11 mouse cellular contexts compared by ENCODE assay signal in genomic region chr10:127671276-127671675, GRCm38 (mm10). TPM values are rescaled to one million over a fixed set of nuclear protein-coding genes. Genes with fewer than 3 reads are reported as not detected.
DNase-seq lines count a peak whose midpoint lies in the region; ATAC-seq and TF ChIP-seq lines count a peak whose summit lies in the region.
"Had no signal": no experiment of that assay in that cellular context is flagged by ENCODE, and none has a peak within 500 bp of the region (broad histone marks: within the 10 kb centered on the region; RNA-seq: fewer than 3 reads in every experiment).

No protein-coding gene starts in this region.

- no peaks in the 10 kb centered on the region for H3K27me3 ChIP-seq in kidney, postnatal 0 days (ENCODE audit: insufficient read depth, low read length)
- H3K27me3 ChIP-seq in spleen, adult 2 months (ENCODE audit: control insufficient read depth, insufficient read depth, low read length) = no peaks in the 10 kb centered on the region
- no peaks in the 10 kb centered on the region for H3K27me3 ChIP-seq in heart, embryonic 10.5 days (ENCODE audit: insufficient read depth, poor library complexity, severe bottlenecking)

- TF ChIP-seq POLR2A in bone marrow, adult 2 months (IDR thresholded peaks at IDR 0.05; ENCODE audit: borderline replicate concordance, control insufficient read depth, low read depth, low read length) = no peak
- no peak for TF ChIP-seq POLR2A in spleen, adult 2 months (IDR thresholded peaks at IDR 0.05; ENCODE audit: low read depth, low read length)

- no peak overlapping the region for H3K9ac ChIP-seq in kidney, postnatal 0 days (ENCODE audit: low read depth, low read length)
- H3K9ac ChIP-seq: midbrain, embryonic 12.5 days had no signal

- no peak overlapping the region for H3K4me3 ChIP-seq in kidney, postnatal 0 days (replicated peaks; ENCODE audit: low read depth, low read length)
- H3K4me3 ChIP-seq in bone marrow, adult 2 months (replicated peaks; ENCODE audit: control insufficient read depth, low read depth, low read length) = no peak overlapping the region
- no peak overlapping the region for H3K4me3 ChIP-seq in spleen, adult 2 months (ENCODE audit: extremely low read depth, insufficient read depth, insufficient read length)
- no peak overlapping the region for H3K4me3 ChIP-seq in heart, embryonic 10.5 days
- H3K4me3 ChIP-seq: midbrain, embryonic 12.5 days had no signal

- TF ChIP-seq CTCF in kidney, postnatal 0 days (IDR thresholded peaks at IDR 0.05; ENCODE audit: low read depth) = peak; percentile 70
- TF ChIP-seq CTCF in bone marrow, adult 2 months (IDR thresholded peaks at IDR 0.05; ENCODE audit: control insufficient read depth, insufficient read depth, low read length) = peak; percentile 68
- peak; percentile 36; the same call in 1 of the 2 replicates for TF ChIP-seq CTCF in spleen, adult 2 months (IDR thresholded peaks at IDR 0.05; ENCODE audit: extremely low read depth, insufficient read depth, insufficient read length, insufficient replicate concordance)

- H3K27ac ChIP-seq in kidney, postnatal 0 days = no peak overlapping the region
- H3K27ac ChIP-seq in bone marrow, adult 2 months (ENCODE audit: control insufficient read depth, insufficient read depth, low read depth, low read length, poor library complexity) = no peak overlapping the region
- no peak overlapping the region for H3K27ac ChIP-seq in spleen, adult 2 months (ENCODE audit: insufficient read depth, low read length)
- H3K27ac ChIP-seq in heart, embryonic 10.5 days = no peak overlapping the region
- H3K27ac ChIP-seq: midbrain, embryonic 12.5 days had no signal

- no peaks in the 10 kb centered on the region for H3K9me3 ChIP-seq in kidney, postnatal 0 days (replicated peaks; ENCODE audit: low read length)
- no peaks in the 10 kb centered on the region for H3K9me3 ChIP-seq in heart, embryonic 10.5 days
- H3K9me3 ChIP-seq: midbrain, embryonic 12.5 days had no signal

- no peaks in the 10 kb centered on the region for H3K36me3 ChIP-seq in kidney, postnatal 0 days (ENCODE audit: insufficient read depth, low read length)
- H3K36me3 ChIP-seq in spleen, adult 2 months (ENCODE audit: control insufficient read depth, insufficient read depth, low read length) = no peaks in the 10 kb centered on the region
- H3K36me3 ChIP-seq in heart, embryonic 10.5 days = no peaks in the 10 kb centered on the region
- H3K36me3 ChIP-seq: midbrain, embryonic 12.5 days had no signal

- WGBS in kidney, postnatal 0 days = 48% methylated on average over 2 of the region's 2 CpGs
- WGBS in bone marrow, adult 2 months = 47% methylated on average over 2 of the region's 2 CpGs
- WGBS in spleen, adult 2 months = 48% methylated on average over 2 of the region's 2 CpGs
- 28% methylated on average over 2 of the region's 2 CpGs for WGBS in heart, embryonic 10.5 days

- H3K4me1 ChIP-seq in kidney, postnatal 0 days (replicated peaks; ENCODE audit: insufficient read depth, low read length) = peaks cover 12% of the 10 kb centered on the region
- H3K4me1 ChIP-seq in bone marrow, adult 2 months (ENCODE audit: control insufficient read depth, insufficient read depth, low read length) = no peaks in the 10 kb centered on the region; the same call in 1 of the 2 replicates
- H3K4me1 ChIP-seq in spleen, adult 2 months (ENCODE audit: control insufficient read depth, insufficient read depth, insufficient read length) = peaks cover 12% of the 10 kb centered on the region; the same call in 1 of the 2 replicates
- H3K4me1 ChIP-seq in heart, embryonic 10.5 days = peaks cover 35% of the 10 kb centered on the region

- peak; percentile 23 for DNase-seq in adrenal gland, adult 2 months
- DNase-seq in adrenal gland, adult 18-20 months (ENCODE audit: low spot score in 2 of 2) = no peak
- DNase-seq in kidney, postnatal 0 days (ENCODE audit: low spot score) = peak; percentile 19
- DNase-seq in kidney, postnatal 10 days = no peak
- DNase-seq in spleen, adult 2 months (ENCODE audit: low read depth in 1 of 2, low spot score in 2 of 2) = peak in 1 of 2 experiments; percentile 37
- no peak for DNase-seq in heart, embryonic 10.5 days (ENCODE audit: low spot score)
- DNase-seq: gastrocnemius, postnatal 14 days had no signal

- H3K4me2 ChIP-seq in kidney, postnatal 0 days (ENCODE audit: low read length) = no peak overlapping the region
- H3K4me2 ChIP-seq: midbrain, embryonic 12.5 days had no signal

- no peak for ATAC-seq in kidney, postnatal 0 days (replicated peaks; ENCODE audit: low FRiP score, low read depth)
- no peak for ATAC-seq in granulocyte monocyte progenitor cell, adult 5-6 weeks (replicated peaks; ENCODE audit: poor library complexity, severe bottlenecking)

RNA-seq across cellular contexts. Expression of gene Nab2, which starts 2.9 kb away (rescaled TPM):
- total RNA-seq in adrenal gland, adult 2 months (2021) = 10 to 100 TPM; 16.9 to 26.6 TPM
- polyA plus RNA-seq in adrenal gland, adult 2 months (2012; rRNA removed) = 35.9 and 38.7 TPM in 2 replicates
- 10 to 100 TPM; 23.4 to 38.0 TPM for total RNA-seq in adrenal gland, adult 18-20 months (2021)
- 21.5 and 24.3 TPM in 2 replicates for polyA plus RNA-seq in kidney, postnatal 0 days (2015; fragmentation: Nextera tagmentation; extraction: Ambion mirVana)
- 3.3 and 4.0 TPM in 2 replicates for polyA plus RNA-seq in bone marrow, adult 2 months (2011; ENCODE audit: insufficient read depth, insufficient read length, low replicate concordance, missing spikeins)
- polyA plus RNA-seq in spleen, adult 2 months (2012; rRNA removed) = 30.6 and 32.7 TPM in 2 replicates
- 7.3 and 11.4 TPM in 2 replicates for total RNA-seq in granulocyte monocyte progenitor cell, adult 5-6 weeks (2014; fragmentation: Nextera tagmentation)
- total RNA-seq in granulocyte monocyte progenitor cell, adult 5-6 weeks (2017) = 2.6 and 4.7 TPM in 2 replicates
- 11.4 and 12.6 TPM in 2 replicates for polyA plus RNA-seq in heart, embryonic 10.5 days (2016; fragmentation: Nextera tagmentation; extraction: Ambion mirVana)

RNA-seq across cellular contexts. Expression of gene Nemp1, which starts 4.6 kb away (rescaled TPM):
- 1 to 10 TPM; 4.6 to 9.1 TPM for total RNA-seq in adrenal gland, adult 2 months (2021)
- 1.5 and 2.6 TPM in 2 replicates for polyA plus RNA-seq in adrenal gland, adult 2 months (2012; rRNA removed)
- 1 to 10 TPM; 5.0 to 5.4 TPM for total RNA-seq in adrenal gland, adult 18-20 months (2021)
- 6.6 and 6.9 TPM in 2 replicates for polyA plus RNA-seq in kidney, postnatal 0 days (2015; fragmentation: Nextera tagmentation; extraction: Ambion mirVana)
- polyA plus RNA-seq in bone marrow, adult 2 months (2011; ENCODE audit: insufficient read depth, insufficient read length, low replicate concordance, missing spikeins) = 6.7 and 7.3 TPM in 2 replicates
- polyA plus RNA-seq in spleen, adult 2 months (2012; rRNA removed) = 3.2 and 3.5 TPM in 2 replicates
- 14.7 and 18.9 TPM in 2 replicates for total RNA-seq in granulocyte monocyte progenitor cell, adult 5-6 weeks (2014; fragmentation: Nextera tagmentation)
- 21.7 TPM in 2 replicates for total RNA-seq in granulocyte monocyte progenitor cell, adult 5-6 weeks (2017)
- polyA plus RNA-seq in heart, embryonic 10.5 days (2016; fragmentation: Nextera tagmentation; extraction: Ambion mirVana) = 7.7 and 8.8 TPM in 2 replicates

RNA-seq across cellular contexts. Expression of gene Stat6, which starts 28.5 kb away (rescaled TPM):
- total RNA-seq in adrenal gland, adult 2 months (2021) = 100 to 1,000 TPM in 1 of 2 experiments, 10 to 100 TPM in 1; 88.3 to 109 TPM
- 67.6 and 83.8 TPM in 2 replicates for polyA plus RNA-seq in adrenal gland, adult 2 months (2012; rRNA removed)
- total RNA-seq in adrenal gland, adult 18-20 months (2021) = 100 to 1,000 TPM in 1 of 2 experiments, 10 to 100 TPM in 1; 87.7 to 105 TPM
- 26.2 and 27.0 TPM in 2 replicates for polyA plus RNA-seq in kidney, postnatal 0 days (2015; fragmentation: Nextera tagmentation; extraction: Ambion mirVana)
- 31.6 and 60.1 TPM in 2 replicates for polyA plus RNA-seq in bone marrow, adult 2 months (2011; ENCODE audit: insufficient read depth, insufficient read length, low replicate concordance, missing spikeins)
- polyA plus RNA-seq in spleen, adult 2 months (2012; rRNA removed) = 120 and 126 TPM in 2 replicates
- 71.6 and 82.1 TPM in 2 replicates for total RNA-seq in granulocyte monocyte progenitor cell, adult 5-6 weeks (2014; fragmentation: Nextera tagmentation)
- 46.0 and 67.5 TPM in 2 replicates for total RNA-seq in granulocyte monocyte progenitor cell, adult 5-6 weeks (2017)
- polyA plus RNA-seq in heart, embryonic 10.5 days (2016; fragmentation: Nextera tagmentation; extraction: Ambion mirVana) = 22.5 and 28.1 TPM in 2 replicates

RNA-seq across cellular contexts. Expression of gene Myo1a, which starts 33.7 kb away (rescaled TPM):
- total RNA-seq in adrenal gland, adult 2 months (2021) = 10 to 100 TPM in 1 of 2 experiments, 1 to 10 TPM in 1; 1.1 to 15.1 TPM
- 0.21 and 4.0 TPM in 2 replicates for polyA plus RNA-seq in adrenal gland, adult 2 months (2012; rRNA removed)
- 10 to 100 TPM in 1 of 2 experiments, under 1 TPM in 1; 0.83 to 35.2 TPM for total RNA-seq in adrenal gland, adult 18-20 months (2021)
- polyA plus RNA-seq in kidney, postnatal 0 days (2015; fragmentation: Nextera tagmentation; extraction: Ambion mirVana) = 0.07 and 0.18 TPM in 2 replicates
- polyA plus RNA-seq in bone marrow, adult 2 months (2011; ENCODE audit: insufficient read depth, insufficient read length, low replicate concordance, missing spikeins) = 1.4 and 1.7 TPM in 2 replicates
- 0.13 and 0.21 TPM in 2 replicates for polyA plus RNA-seq in spleen, adult 2 months (2012; rRNA removed)
- not detected in 2 replicates for total RNA-seq in granulocyte monocyte progenitor cell, adult 5-6 weeks (2014; fragmentation: Nextera tagmentation)
- total RNA-seq in granulocyte monocyte progenitor cell, adult 5-6 weeks (2017) = not detected in 2 replicates
- polyA plus RNA-seq in heart, embryonic 10.5 days (2016; fragmentation: Nextera tagmentation; extraction: Ambion mirVana) = 0.42 and 0.45 TPM in 2 replicates
- total RNA-seq: common myeloid progenitor, adult 5-6 weeks had no signal

RNA-seq across cellular contexts. Expression of gene Lrp1, which starts 50.3 kb away (rescaled TPM):
- 100 to 1,000 TPM; 138 to 196 TPM for total RNA-seq in adrenal gland, adult 2 months (2021)
- 197 and 201 TPM in 2 replicates for polyA plus RNA-seq in adrenal gland, adult 2 months (2012; rRNA removed)
- total RNA-seq in adrenal gland, adult 18-20 months (2021) = 100 to 1,000 TPM; 145 to 148 TPM
- polyA plus RNA-seq in kidney, postnatal 0 days (2015; fragmentation: Nextera tagmentation; extraction: Ambion mirVana) = 42.6 and 44.5 TPM in 2 replicates
- 23.5 and 48.3 TPM in 2 replicates for polyA plus RNA-seq in bone marrow, adult 2 months (2011; ENCODE audit: insufficient read depth, insufficient read length, low replicate concordance, missing spikeins)
- 98.7 and 99.4 TPM in 2 replicates for polyA plus RNA-seq in spleen, adult 2 months (2012; rRNA removed)
- total RNA-seq in granulocyte monocyte progenitor cell, adult 5-6 weeks (2014; fragmentation: Nextera tagmentation) = 13.9 and 15.0 TPM in 2 replicates
- 5.7 and 18.1 TPM in 2 replicates for total RNA-seq in granulocyte monocyte progenitor cell, adult 5-6 weeks (2017)
- polyA plus RNA-seq in heart, embryonic 10.5 days (2016; fragmentation: Nextera tagmentation; extraction: Ambion mirVana) = 37.4 and 51.8 TPM in 2 replicates

Comparison
In these comparisons a context has a peak if more than half of its experiments do, and no peak if none do; other contexts are left out.
1. DNase-seq: peak in adrenal gland, adult 2 months (single experiment) and kidney, postnatal 0 days (single experiment); none in adrenal gland, adult 18-20 months (0 of 2), kidney, postnatal 10 days (single experiment) and heart, embryonic 10.5 days (single experiment).
2. Peak in every context shown above with its lines, with median percentiles within 50 percentile points of each other: CTCF ChIP-seq.